Mouse (Mus musculus) E14TG2a.4 (cell line): Measurements from ENCODE around the gene Ctnnb1.

ENCODE experiments used
- H3K27me3 ChIP-seq: 2 replicates; pipeline ENCODE4 v1.6.1; 2014; ENCODE audit warnings: low read length, control low read depth; ENCODE audit not compliant: insufficient read depth
- H3K36me3 ChIP-seq: 2 replicates; pipeline ENCODE4 v1.6.1; 2014; ENCODE audit warnings: low read length, control low read depth; ENCODE audit not compliant: insufficient read depth
- H3K4me1 ChIP-seq: replicated peaks from 2 replicates; pipeline ENCODE4 v1.6.1; 2014; ENCODE audit warnings: low read depth, low read length, control low read depth
- H3K4me3 ChIP-seq: replicated peaks from 2 replicates; pipeline ENCODE4 v1.5.1; 2014; ENCODE audit warnings: mild to moderate bottlenecking, low read length
- H3K9me3 ChIP-seq: 2 replicates; pipeline ENCODE4 v1.6.1; 2014; ENCODE audit warnings: low read length, control low read depth
- CTCF ChIP-seq: conservative IDR thresholded peaks from 2 replicates; pipeline ENCODE4 v1.5.1; 2014; ENCODE audit warnings: low read length
- NANOG ChIP-seq: IDR thresholded peaks from 2 replicates; pipeline ENCODE4 v1.6.1; 2014; ENCODE audit warnings: borderline replicate concordance, low read length, mixed read lengths
- POU5F1 ChIP-seq: IDR thresholded peaks from 2 replicates; pipeline ENCODE4 v1.6.1; 2014; ENCODE audit warnings: low read length, borderline replicate concordance

Gene Ctnnb1

DNA sequence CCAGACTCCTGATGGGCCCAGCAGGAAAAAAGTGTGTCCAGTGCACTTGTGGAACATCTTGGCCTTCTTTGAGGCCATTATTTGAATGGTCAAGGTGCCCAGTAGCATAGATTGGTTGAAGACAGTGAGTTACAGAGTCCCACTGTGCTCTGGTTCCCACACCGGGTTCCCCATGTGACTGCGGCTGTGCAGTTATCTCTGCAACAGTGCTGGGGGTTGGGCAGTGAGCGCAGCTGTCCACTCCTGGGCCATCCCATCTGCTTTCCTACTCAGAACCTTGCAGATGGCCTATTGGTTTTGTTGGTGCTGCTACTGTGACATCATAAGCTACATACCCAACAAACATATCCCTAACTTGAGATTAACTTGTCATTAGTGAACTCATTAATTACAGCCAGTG lies 57.2 kb downstream of the Ctnnb1 start:
- Histone ChIP-seq H3K36me3 (no peaks in the 10 kb centered on the region), H3K4me3 (no peak overlapping the region), H3K4me1 (peaks cover 11% of the 10 kb centered on the region), H3K9me3 (no peaks in the 10 kb centered on the region), H3K27me3 (no peaks in the 10 kb centered on the region; the same call in 1 of the 2 replicates)
- no peak for TF ChIP-seq POU5F1
- TF ChIP-seq NANOG, result no peak
- no peak for TF ChIP-seq CTCF

DNA sequence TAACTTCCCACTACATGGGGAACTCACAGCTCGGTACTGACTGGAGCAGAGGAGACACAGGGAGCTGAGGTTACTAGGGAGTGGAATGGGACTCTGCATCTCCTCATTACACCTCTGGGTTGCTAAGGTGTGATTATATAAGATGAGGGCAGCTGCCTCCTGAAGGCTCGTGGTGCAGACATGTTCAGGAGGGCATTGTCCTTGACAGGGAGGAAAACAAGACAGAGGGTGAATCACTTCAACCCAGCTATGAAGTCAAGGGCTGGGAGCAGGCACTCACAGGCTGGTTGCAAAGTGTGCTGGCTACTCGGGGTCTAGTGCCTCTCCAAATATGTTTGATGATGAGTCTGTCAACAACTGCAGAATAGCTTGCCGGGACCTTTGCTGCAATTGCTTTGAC lies 58.0 kb downstream of the Ctnnb1 start:
- Histone ChIP-seq H3K27me3 (no peaks in the 10 kb centered on the region; the same call in 1 of the 2 replicates), H3K4me1 (peaks cover 6% of the 10 kb centered on the region), H3K4me3 (no peak overlapping the region), H3K9me3 (no peaks in the 10 kb centered on the region), H3K36me3 (no peaks in the 10 kb centered on the region)
- TF ChIP-seq CTCF (no peak), NANOG (no peak), POU5F1 (no peak)

DNA sequence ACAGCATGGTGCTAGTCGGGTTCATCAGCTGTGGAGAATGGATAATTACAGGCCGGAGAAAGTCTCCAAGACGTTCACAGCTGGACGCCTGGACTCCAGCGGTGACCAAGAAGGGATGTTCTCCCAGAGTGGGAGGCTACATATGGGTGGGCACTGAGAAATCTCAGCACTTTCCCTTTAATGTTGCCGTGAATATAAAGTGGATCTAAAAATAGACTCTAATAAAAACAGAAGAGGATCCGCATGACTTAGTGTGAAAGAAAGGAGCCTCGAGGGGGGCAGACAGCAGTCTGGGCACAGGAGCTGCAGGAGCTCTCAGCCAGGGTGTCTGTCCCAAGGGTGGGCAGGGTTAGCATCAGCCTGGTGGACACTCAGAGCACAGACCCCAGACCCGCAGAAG lies 59.1 kb downstream of the Ctnnb1 start:
- TF ChIP-seq POU5F1, result no peak
- TF ChIP-seq NANOG, result no peak
- no peak for TF ChIP-seq CTCF
- Histone ChIP-seq H3K4me1 (peaks cover 6% of the 10 kb centered on the region), H3K4me3 (no peak overlapping the region), H3K9me3 (no peaks in the 10 kb centered on the region), H3K36me3 (no peaks in the 10 kb centered on the region), H3K27me3 (no peaks in the 10 kb centered on the region; the same call in 1 of the 2 replicates)

DNA sequence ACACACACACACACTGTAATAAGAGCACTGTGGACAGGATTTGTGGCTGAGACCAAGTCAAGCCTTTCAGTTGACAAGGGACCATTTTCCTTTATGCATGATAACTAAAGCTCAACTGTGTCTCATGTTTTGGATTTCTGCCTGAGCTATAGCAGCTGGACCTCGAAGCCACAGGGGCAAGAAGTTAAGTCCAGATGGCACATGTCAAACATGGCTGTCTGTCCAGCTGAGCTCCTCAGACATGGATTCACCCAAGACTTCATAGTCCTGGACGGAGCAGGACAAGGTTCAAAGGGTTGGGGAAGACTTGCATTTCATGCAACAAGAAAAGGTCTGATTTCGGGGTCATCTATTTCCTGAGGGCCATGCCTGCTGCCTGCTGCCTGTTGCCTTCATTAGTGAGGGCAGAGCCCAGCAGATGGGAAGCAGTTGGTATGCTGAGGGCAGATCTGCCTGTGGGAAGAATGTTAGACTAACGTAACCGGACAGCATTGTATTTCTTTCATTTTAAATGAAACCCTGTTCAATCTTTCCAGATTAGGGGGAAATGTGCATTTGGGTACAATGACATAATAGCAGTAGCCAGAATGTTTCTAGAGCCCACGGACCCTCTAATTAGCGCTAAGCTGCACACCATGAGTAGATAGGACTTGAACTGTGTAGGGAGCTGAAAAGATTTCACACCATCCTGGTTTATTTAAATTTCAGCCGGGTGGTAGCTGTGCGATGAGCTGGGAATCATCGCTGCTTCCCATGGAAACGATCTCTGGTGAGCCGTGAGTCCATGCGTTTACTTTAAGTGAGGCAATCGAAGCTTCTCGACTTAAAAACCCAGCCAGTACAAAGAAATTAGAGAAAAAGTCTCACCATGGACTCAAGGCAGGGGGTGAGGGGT lies 61.0 kb downstream of the Ctnnb1 start:
- no peak overlapping the region for H3K4me3 ChIP-seq
- TF ChIP-seq NANOG (no peak), CTCF (no peak), POU5F1 (no peak)
- no peaks in the 10 kb centered on the region for H3K9me3 ChIP-seq
- H3K27me3 ChIP-seq, result no peaks in the 10 kb centered on the region; the same call in 1 of the 2 replicates
- H3K36me3 ChIP-seq, result no peaks in the 10 kb centered on the region
- H3K4me1 ChIP-seq, result peaks cover 6% of the 10 kb centered on the region

DNA sequence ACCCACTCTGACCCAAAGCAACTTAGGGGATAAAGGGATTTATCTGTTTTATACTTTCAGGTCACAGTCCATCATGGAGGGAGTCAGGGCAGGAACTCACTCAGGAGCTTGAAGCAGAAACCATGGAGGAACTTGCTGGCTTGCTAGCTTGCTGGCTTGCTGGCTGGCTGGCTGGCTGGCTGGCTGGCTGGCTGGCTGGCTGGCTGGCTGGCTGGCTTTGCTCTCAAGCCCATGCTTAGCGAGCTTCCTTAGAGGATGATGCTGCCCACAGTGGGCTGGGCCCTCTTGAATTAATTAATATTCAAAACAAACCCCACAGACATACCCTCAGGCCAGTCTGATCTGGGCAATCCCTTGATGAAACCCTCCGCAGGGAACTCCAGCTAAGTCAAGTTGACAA lies 62.8 kb downstream of the Ctnnb1 start:
- no peaks in the 10 kb centered on the region for H3K36me3 ChIP-seq
- peaks cover 6% of the 10 kb centered on the region for H3K4me1 ChIP-seq
- H3K27me3 ChIP-seq, result no peaks in the 10 kb centered on the region; the same call in 1 of the 2 replicates
- no peak overlapping the region for H3K4me3 ChIP-seq
- H3K9me3 ChIP-seq, result no peaks in the 10 kb centered on the region
- TF ChIP-seq CTCF, result no peak
- no peak for TF ChIP-seq POU5F1
- TF ChIP-seq NANOG, result no peak

DNA sequence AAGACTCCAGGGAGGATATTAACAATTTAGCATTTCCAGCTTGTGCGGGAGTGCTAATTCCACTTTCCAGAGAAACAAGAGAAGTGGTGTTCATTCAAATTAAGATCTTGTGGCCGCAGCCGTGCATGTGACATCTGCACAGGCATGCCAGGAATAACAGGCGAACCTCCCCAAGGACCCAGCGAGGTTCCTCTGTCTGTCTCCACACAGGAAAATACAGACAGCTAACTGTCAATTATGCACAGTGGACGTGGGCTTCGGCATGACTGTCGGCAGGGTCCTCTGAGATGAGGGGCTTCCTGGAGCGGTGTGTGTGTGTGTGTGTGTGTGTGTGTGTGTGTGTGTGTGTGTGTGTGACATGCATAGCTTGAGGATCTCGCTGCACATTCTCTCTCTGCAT lies 64.0 kb downstream of the Ctnnb1 start:
- TF ChIP-seq CTCF (no peak), POU5F1 (no peak), NANOG (no peak)
- Histone ChIP-seq H3K27me3 (no peaks in the 10 kb centered on the region), H3K4me1 (peaks cover 6% of the 10 kb centered on the region), H3K36me3 (no peaks in the 10 kb centered on the region), H3K4me3 (no peak overlapping the region), H3K9me3 (no peaks in the 10 kb centered on the region)

DNA sequence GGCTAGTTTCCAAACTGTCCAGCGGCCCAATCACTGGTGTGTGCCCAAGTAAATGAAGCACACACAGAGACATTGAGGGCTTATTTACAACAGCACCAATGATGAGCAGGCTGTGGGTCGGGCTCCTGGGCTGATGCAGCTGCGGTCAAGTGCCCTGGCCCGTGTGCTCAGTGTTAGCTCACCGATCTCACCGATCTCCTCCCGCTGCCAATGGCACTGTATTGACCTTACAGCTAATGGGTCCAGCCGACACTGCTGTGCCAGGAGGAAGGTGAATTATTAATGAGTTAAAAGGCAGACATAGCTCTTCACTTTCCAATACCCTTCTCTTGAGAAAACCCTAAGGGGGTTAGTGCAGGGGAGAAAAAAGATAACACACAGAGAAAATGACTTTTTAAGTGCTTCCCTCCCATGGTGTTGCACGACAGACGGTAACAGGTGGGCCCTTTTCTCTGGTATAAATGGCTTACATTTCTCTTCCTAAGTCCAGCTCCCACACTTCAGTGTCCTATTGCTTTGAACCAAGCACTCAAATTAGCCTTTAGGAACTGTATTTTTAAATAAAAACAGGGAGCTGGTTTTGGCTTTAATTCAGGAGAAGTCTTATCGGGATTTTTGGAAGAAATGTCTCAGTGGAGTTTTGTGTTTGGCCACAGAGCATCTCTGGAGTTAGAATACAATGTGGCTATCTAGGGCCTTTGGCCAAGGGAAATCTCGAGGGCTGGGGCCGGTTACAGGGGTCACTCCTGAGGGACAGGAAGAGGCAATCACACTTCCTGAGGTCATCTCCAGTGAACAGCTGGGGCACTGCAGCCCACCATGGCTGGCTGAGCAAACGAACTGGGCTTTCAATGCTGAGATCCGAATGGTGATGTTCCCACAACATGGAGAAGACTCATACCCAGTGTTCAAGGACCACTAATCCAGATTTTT lies 65.5 kb downstream of the Ctnnb1 start:
- Histone ChIP-seq H3K9me3 (no peaks in the 10 kb centered on the region), H3K4me1 (peaks cover 6% of the 10 kb centered on the region), H3K36me3 (no peaks in the 10 kb centered on the region), H3K4me3 (no peak overlapping the region), H3K27me3 (no peaks in the 10 kb centered on the region; the same call in 1 of the 2 replicates)
- no peak for TF ChIP-seq NANOG

DNA sequence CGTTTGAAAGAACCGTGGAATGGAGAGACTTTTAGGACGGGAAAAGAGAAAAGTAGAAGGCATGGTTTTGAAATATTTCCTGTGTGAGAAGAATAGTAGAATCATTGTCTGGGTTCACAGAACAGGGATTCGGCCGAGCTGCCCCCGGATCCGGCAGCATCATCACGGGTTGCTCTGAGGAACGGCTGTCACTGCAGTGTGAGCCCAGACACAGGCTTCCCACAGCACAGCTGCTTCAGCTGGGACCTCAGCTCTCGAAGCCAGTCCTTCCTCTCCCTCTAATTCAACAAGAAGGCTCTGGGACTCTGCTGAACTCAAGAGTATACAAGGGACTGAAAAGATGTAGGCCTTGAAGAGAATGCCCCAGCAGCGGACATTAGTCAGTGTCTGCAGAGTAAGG lies 69.7 kb downstream of the Ctnnb1 start:
- no peaks in the 10 kb centered on the region; the same call in 1 of the 2 replicates for H3K27me3 ChIP-seq
- no peaks in the 10 kb centered on the region for H3K9me3 ChIP-seq

More for the DNA sequence above, 69.7 kb downstream of the Ctnnb1 start:
- H3K4me3 ChIP-seq, result no peak overlapping the region
- TF ChIP-seq NANOG (no peak), CTCF (no peak), POU5F1 (no peak)
- H3K36me3 ChIP-seq, result no peaks in the 10 kb centered on the region
- H3K4me1 ChIP-seq, result peaks cover 18% of the 10 kb centered on the region
